Mouse (Mus musculus): ENCODE results near the gene Sh2d5. TPM values are rescaled to one million over a fixed set of nuclear protein-coding genes. Genes with fewer than 3 reads are reported as not detected.

The Sh2d5 gene
- polyA plus RNA-seq, 1 experiment from 2014 or later, result 0.19 TPM

GRCm38 (mm10) chr4:138216891-138217392 is 33.3 kb upstream of the Sh2d5 start:
- peak overlapping the region; percentile 96 for H3K9ac ChIP-seq (ENCODE audit: low read length)
- ATAC-seq (ENCODE audit: insufficient number of reproducible peaks, insufficient read depth, low FRiP score, low read depth), result peak; percentile 98
- H3K27ac ChIP-seq (replicated peaks in 1 of 2; ENCODE audit: control insufficient read depth in 1 of 2, insufficient read depth in 1 of 2, low read depth in 2 of 2, low read length in 2 of 2), result peak overlapping the region; percentile 100
- no peaks in the 10 kb centered on the region for H3K27me3 ChIP-seq (ENCODE audit: control insufficient read depth, insufficient read depth, low read length)
- H3K4me2 ChIP-seq (ENCODE audit: low read length), result peak overlapping the region; percentile 69
- peaks cover 7 to 39% of the 10 kb centered on the region in 2 experiments for H3K4me1 ChIP-seq (ENCODE audit: control insufficient read depth in 2 of 2, insufficient read depth in 2 of 2, low read length in 2 of 2)
- peaks cover 8% of the 10 kb centered on the region for H3K36me3 ChIP-seq (ENCODE audit: control insufficient read depth, insufficient read depth, low read length)
- under 1% methylated on average over 58 of the region's 68 CpGs for WGBS
- H3K4me3 ChIP-seq (ENCODE audit: control insufficient read depth in 1 of 2, insufficient read depth in 1 of 2, low read depth in 1 of 2, low read length in 2 of 2), result peak overlapping the region; percentile 81 to 100
- no peaks in the 10 kb centered on the region for H3K9me3 ChIP-seq (ENCODE audit: control insufficient read depth, low read length)

DNA sequence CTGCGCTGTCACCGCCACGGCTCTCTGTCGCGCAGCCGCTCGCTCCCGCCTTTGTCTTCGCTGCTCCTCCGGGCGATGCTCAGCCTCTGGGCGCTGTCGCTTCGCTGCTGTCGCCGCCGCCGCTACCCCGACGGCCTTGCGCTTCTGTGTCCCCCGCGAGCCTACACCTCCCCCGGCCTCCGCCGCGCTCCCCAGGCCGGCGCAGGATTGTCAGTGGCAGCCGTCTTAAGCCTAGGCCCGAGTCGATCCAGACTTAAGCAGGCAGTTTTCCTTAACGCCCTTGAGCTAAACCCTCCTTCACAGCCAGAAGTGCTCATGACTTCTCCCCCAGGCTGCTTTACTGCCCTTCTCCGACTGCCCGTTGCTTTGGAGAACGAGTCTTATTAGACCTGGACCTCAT is 32.8 kb upstream of the Sh2d5 start:
- H3K9me3 ChIP-seq (ENCODE audit: control insufficient read depth, low read length), result no peaks in the 10 kb centered on the region
- peaks cover 7 to 39% of the 10 kb centered on the region in 2 experiments for H3K4me1 ChIP-seq (ENCODE audit: control insufficient read depth in 2 of 2, insufficient read depth in 2 of 2, low read length in 2 of 2)
- peak overlapping the region; percentile 65 to 94 for H3K27ac ChIP-seq (replicated peaks in 1 of 2; ENCODE audit: control insufficient read depth in 1 of 2, insufficient read depth in 1 of 2, low read depth in 2 of 2, low read length in 2 of 2)
- peak overlapping the region; percentile 67 for H3K4me2 ChIP-seq (ENCODE audit: low read length)
- H3K36me3 ChIP-seq (ENCODE audit: control insufficient read depth, insufficient read depth, low read length), result peaks cover 13% of the 10 kb centered on the region
- 1% methylated on average over 35 of the region's 36 CpGs for WGBS
- H3K9ac ChIP-seq (ENCODE audit: low read length), result peak overlapping the region; percentile 96
- peak overlapping the region; percentile 59 to 81 for H3K4me3 ChIP-seq (ENCODE audit: control insufficient read depth in 1 of 2, insufficient read depth in 1 of 2, low read depth in 1 of 2, low read length in 2 of 2)
- ATAC-seq (ENCODE audit: insufficient number of reproducible peaks, insufficient read depth, low FRiP score, low read depth), result peak; percentile 6; the same call in 1 of the 2 replicates
- H3K27me3 ChIP-seq (ENCODE audit: control insufficient read depth, insufficient read depth, low read length), result no peaks in the 10 kb centered on the region

- H3K36me3 ChIP-seq (ENCODE audit: control insufficient read depth, insufficient read depth, low read length), result peaks cover 20% of the 10 kb centered on the region
- H3K9ac ChIP-seq (ENCODE audit: low read length), result peak overlapping the region; percentile 96
- H3K27ac ChIP-seq (replicated peaks in 1 of 2; ENCODE audit: control insufficient read depth in 1 of 2, insufficient read depth in 1 of 2, low read depth in 2 of 2, low read length in 2 of 2), result peak overlapping the region in 1 of 2 experiments; percentile 94; a peak in 1 of 4 replicates
- no peak for ATAC-seq (ENCODE audit: insufficient number of reproducible peaks, insufficient read depth, low FRiP score, low read depth)
- H3K4me2 ChIP-seq (ENCODE audit: low read length), result peak overlapping the region; percentile 67
- H3K9me3 ChIP-seq (ENCODE audit: control insufficient read depth, low read length), result no peaks in the 10 kb centered on the region
- peak overlapping the region; percentile 59 to 81 for H3K4me3 ChIP-seq (ENCODE audit: control insufficient read depth in 1 of 2, insufficient read depth in 1 of 2, low read depth in 1 of 2, low read length in 2 of 2)
- H3K27me3 ChIP-seq (ENCODE audit: control insufficient read depth, insufficient read depth, low read length), result no peaks in the 10 kb centered on the region
- peaks cover 7 to 39% of the 10 kb centered on the region in 2 experiments for H3K4me1 ChIP-seq (ENCODE audit: control insufficient read depth in 2 of 2, insufficient read depth in 2 of 2, low read length in 2 of 2)
- 68% methylated on average over 11 of the region's 11 CpGs for WGBS
Observed at GRCm38 (mm10) chr4:138217951-138218685, 32.1 kb upstream of the Sh2d5 start.

GRCm38 (mm10) chr4:138219331-138219730 is 30.9 kb upstream of the Sh2d5 start:
- Histone ChIP-seq H3K9ac (ENCODE audit: low read length) (no peak overlapping the region), H3K4me2 (ENCODE audit: low read length) (no peak overlapping the region), H3K27ac (replicated peaks in 1 of 2; ENCODE audit: control insufficient read depth in 1 of 2, insufficient read depth in 1 of 2, low read depth in 2 of 2, low read length in 2 of 2) (no peak overlapping the region), H3K36me3 (ENCODE audit: control insufficient read depth, insufficient read depth, low read length) (peaks cover 32% of the 10 kb centered on the region), H3K4me1 (ENCODE audit: control insufficient read depth in 2 of 2, insufficient read depth in 2 of 2, low read length in 2 of 2) (peaks cover 7 to 39% of the 10 kb centered on the region in 2 experiments), H3K4me3 (ENCODE audit: control insufficient read depth in 1 of 2, insufficient read depth in 1 of 2, low read depth in 1 of 2, low read length in 2 of 2) (no peak overlapping the region), H3K9me3 (ENCODE audit: control insufficient read depth, low read length) (no peaks in the 10 kb centered on the region), H3K27me3 (ENCODE audit: control insufficient read depth, insufficient read depth, low read length) (no peaks in the 10 kb centered on the region)
- no peak for ATAC-seq (ENCODE audit: insufficient number of reproducible peaks, insufficient read depth, low FRiP score, low read depth)
- 91% methylated on average over 5 of the region's 5 CpGs for WGBS

- Histone ChIP-seq H3K27me3 (ENCODE audit: control insufficient read depth, insufficient read depth, low read length) (no peaks in the 10 kb centered on the region), H3K4me3 (ENCODE audit: control insufficient read depth in 1 of 2, insufficient read depth in 1 of 2, low read depth in 1 of 2, low read length in 2 of 2) (no peak overlapping the region), H3K4me1 (ENCODE audit: control insufficient read depth in 2 of 2, insufficient read depth in 2 of 2, low read length in 2 of 2) (peaks cover 4 to 35% of the 10 kb centered on the region in 2 experiments), H3K36me3 (ENCODE audit: control insufficient read depth, insufficient read depth, low read length) (peaks cover 46% of the 10 kb centered on the region), H3K27ac (replicated peaks in 1 of 2; ENCODE audit: control insufficient read depth in 1 of 2, insufficient read depth in 1 of 2, low read depth in 2 of 2, low read length in 2 of 2) (no peak overlapping the region), H3K9me3 (ENCODE audit: control insufficient read depth, low read length) (no peaks in the 10 kb centered on the region), H3K4me2 (ENCODE audit: low read length) (no peak overlapping the region), H3K9ac (ENCODE audit: low read length) (no peak overlapping the region)
- WGBS, result 76% methylated on average over 7 of the region's 7 CpGs
- no peak for ATAC-seq (ENCODE audit: insufficient number of reproducible peaks, insufficient read depth, low FRiP score, low read depth)
Observed at GRCm38 (mm10) chr4:138220761-138221160, 29.4 kb upstream of the Sh2d5 start.

GRCm38 (mm10) chr4:138221406-138221805 is 28.8 kb upstream of the Sh2d5 start:
- H3K4me2 ChIP-seq (ENCODE audit: low read length), result no peak overlapping the region
- H3K4me3 ChIP-seq (ENCODE audit: control insufficient read depth in 1 of 2, insufficient read depth in 1 of 2, low read depth in 1 of 2, low read length in 2 of 2), result no peak overlapping the region
- H3K27me3 ChIP-seq (ENCODE audit: control insufficient read depth, insufficient read depth, low read length), result no peaks in the 10 kb centered on the region
- peaks cover 53% of the 10 kb centered on the region for H3K36me3 ChIP-seq (ENCODE audit: control insufficient read depth, insufficient read depth, low read length)
- peaks cover 3 to 34% of the 10 kb centered on the region in 2 experiments; a peak in 3 of 4 replicates for H3K4me1 ChIP-seq (ENCODE audit: control insufficient read depth in 2 of 2, insufficient read depth in 2 of 2, low read length in 2 of 2)
- no peak overlapping the region for H3K27ac ChIP-seq (replicated peaks in 1 of 2; ENCODE audit: control insufficient read depth in 1 of 2, insufficient read depth in 1 of 2, low read depth in 2 of 2, low read length in 2 of 2)
- H3K9ac ChIP-seq (ENCODE audit: low read length), result no peak overlapping the region
- H3K9me3 ChIP-seq (ENCODE audit: control insufficient read depth, low read length), result no peaks in the 10 kb centered on the region
- WGBS, result 73% methylated on average over 5 of the region's 5 CpGs
- no peak for ATAC-seq (ENCODE audit: insufficient number of reproducible peaks, insufficient read depth, low FRiP score, low read depth)

DNA sequence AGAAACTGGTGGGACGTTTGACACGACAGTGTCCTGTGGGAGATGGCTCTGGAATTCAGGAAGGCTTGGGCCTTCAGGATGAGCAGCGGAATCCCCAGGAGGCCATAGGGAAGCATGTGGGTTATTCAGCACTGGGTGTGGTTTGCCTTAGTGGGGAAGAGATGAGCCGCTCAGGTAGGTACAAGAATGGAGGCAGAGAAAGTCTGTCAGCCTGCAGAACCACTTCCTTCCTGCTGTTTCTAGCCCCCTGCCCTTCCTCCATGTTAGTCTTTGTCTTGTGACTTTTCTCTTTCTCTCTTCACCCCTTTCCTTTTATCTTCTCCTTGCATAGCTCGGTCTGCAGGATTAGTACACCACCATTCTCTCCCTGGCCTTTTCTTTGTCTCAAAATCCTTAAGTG is 27.8 kb upstream of the Sh2d5 start:
- no peaks in the 10 kb centered on the region for H3K9me3 ChIP-seq (ENCODE audit: control insufficient read depth, low read length)
- H3K27ac ChIP-seq (replicated peaks in 1 of 2; ENCODE audit: control insufficient read depth in 1 of 2, insufficient read depth in 1 of 2, low read depth in 2 of 2, low read length in 2 of 2), result no peak overlapping the region
- WGBS, result 77% methylated on average over 5 of the region's 5 CpGs
- H3K4me3 ChIP-seq (ENCODE audit: control insufficient read depth in 1 of 2, insufficient read depth in 1 of 2, low read depth in 1 of 2, low read length in 2 of 2), result no peak overlapping the region
- H3K4me2 ChIP-seq (ENCODE audit: low read length), result no peak overlapping the region
- peaks cover 62% of the 10 kb centered on the region for H3K36me3 ChIP-seq (ENCODE audit: control insufficient read depth, insufficient read depth, low read length)
- H3K9ac ChIP-seq (ENCODE audit: low read length), result no peak overlapping the region
- H3K27me3 ChIP-seq (ENCODE audit: control insufficient read depth, insufficient read depth, low read length), result no peaks in the 10 kb centered on the region
- ATAC-seq (ENCODE audit: insufficient number of reproducible peaks, insufficient read depth, low FRiP score, low read depth), result no peak
- peaks cover 3 to 34% of the 10 kb centered on the region in 2 experiments; a peak in 3 of 4 replicates for H3K4me1 ChIP-seq (ENCODE audit: control insufficient read depth in 2 of 2, insufficient read depth in 2 of 2, low read length in 2 of 2)
